Mouse (Mus musculus) spleen, adult 2 months (tissue): ENCODE results near the gene Gjb5.

Source experiments
- CTCF ChIP-seq: fragments of 200-500 bp; IDR thresholded peaks from 2 replicates; pipeline ENCODE4 v1.5.1; 2011; ENCODE audit warnings: mild to moderate bottlenecking, inconsistent platforms; ENCODE audit not compliant: insufficient read depth, insufficient read length, insufficient replicate concordance; ENCODE audit errors: extremely low read depth
- POLR2A ChIP-seq: fragments of 200-500 bp; IDR thresholded peaks from 2 replicates; pipeline ENCODE4 v1.6.1; 2011; ENCODE audit warnings: low read depth, low read length, inconsistent platforms

DNA sequence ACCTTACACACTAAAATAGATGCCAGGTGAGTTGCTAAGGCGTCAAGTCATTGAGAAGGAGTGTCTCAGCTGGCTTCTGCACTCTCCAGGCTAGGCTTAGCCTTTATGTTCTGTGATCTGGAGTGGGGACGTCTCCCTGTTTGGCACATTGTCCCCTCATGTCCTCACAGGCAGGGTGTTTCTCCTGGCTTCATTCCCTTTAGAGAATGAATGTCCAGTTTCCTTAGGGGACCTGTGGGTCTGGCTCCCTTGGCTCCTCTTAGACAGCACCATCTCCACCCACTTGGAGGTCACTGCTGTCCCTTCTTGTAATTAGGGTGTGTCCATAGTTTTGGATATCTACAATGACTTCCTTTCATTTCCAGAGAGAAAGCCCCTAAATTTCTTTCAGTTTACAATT is 51.1 kb downstream of the Gjb5 start:
- TF ChIP-seq POLR2A (no peak), CTCF (no peak)
